Mouse (Mus musculus): Measurements from ENCODE around the gene Vmn1r9. TPM values are rescaled to one million over a fixed set of nuclear protein-coding genes. Genes with fewer than 3 reads are reported as not detected.
"Not testable (repeated sequence)": the region's sequence is repeated elsewhere in the genome, so short reads cannot be mapped to it uniquely, and the experiment has no call there.

The Vmn1r9 gene
- not detected in 2 replicates for polyA plus RNA-seq (2014; fragmentation: Nextera tagmentation; extraction: Ambion mirVana)

DNA sequence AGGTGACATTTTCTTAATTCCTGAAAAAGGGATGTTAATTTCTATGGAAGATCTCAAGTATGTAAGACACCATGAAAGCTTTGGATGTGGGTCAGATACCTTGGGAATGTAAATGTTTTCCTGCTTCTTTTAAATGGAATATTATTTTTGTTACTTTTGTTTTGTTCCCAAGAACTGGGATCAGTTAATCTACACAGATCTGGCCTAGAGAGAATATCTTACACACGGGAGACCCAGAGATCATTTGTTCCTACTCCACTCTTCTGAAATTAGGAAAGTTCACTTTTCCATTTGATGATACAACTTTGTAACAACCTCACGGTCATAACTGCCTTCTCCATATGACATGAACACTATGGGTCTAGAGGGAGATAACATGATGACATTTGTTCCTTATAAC, at the start of gene Vmn1r9:
TSS of gene Vmn1r9 (plus strand) at position 301 of the 400 bp plus-strand sequence.
- H3K36me3 ChIP-seq (ENCODE audit: control insufficient read depth, insufficient read depth, low read length): no peaks in the 10 kb centered on the region
- no peak within 1 kb of the TSS for H3K4me2 ChIP-seq (ENCODE audit: low read depth)
- H3K27me3 ChIP-seq (ENCODE audit: control insufficient read depth, insufficient read depth, low read length): no peaks in the 10 kb centered on the region
- no peaks in the 10 kb centered on the region for H3K4me1 ChIP-seq (ENCODE audit: control insufficient read depth, insufficient read depth, low read length)
- DNase-seq (ENCODE audit: low spot score) (no peak), ATAC-seq (ENCODE audit: insufficient read depth, low FRiP score, low TSS enrichment) (no peak)
- 83% methylated on average over 2 of the region's 2 CpGs for WGBS
- H3K27ac ChIP-seq (ENCODE audit: low read depth, low read length): no peak within 1 kb of the TSS
- no peaks in the 10 kb centered on the region for H3K9me3 ChIP-seq (ENCODE audit: control insufficient read depth, low read length)
- H3K4me3 ChIP-seq (ENCODE audit: low read depth, low read length): no peak within 1 kb of the TSS
- no peak within 1 kb of the TSS for H3K9ac ChIP-seq (ENCODE audit: low read length)

DNA sequence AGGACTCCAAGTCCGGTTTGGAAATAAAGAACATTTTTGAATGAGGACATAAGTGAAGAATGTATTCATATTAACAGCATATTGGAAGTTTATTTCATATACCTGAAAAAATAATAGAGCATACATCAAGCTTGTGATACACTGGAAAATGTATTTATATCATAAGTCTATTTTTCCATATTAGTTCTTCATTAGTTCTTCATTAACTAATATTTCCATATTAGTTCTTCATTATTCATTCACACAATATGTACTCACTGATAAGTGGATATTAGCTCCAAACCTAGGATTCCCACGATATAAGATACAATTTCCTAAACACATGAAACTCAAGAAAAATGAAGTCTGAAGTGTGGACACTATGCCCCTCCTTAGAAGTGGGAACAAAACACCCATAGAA, 41.4 kb upstream of the Vmn1r9 start, which contains the start of gene Vmn1r7:
TSS of gene Vmn1r7 (minus strand) at position 101 of the 400 bp plus-strand sequence.
- not testable (repeated sequence) for H3K27me3 ChIP-seq (ENCODE audit: control insufficient read depth, insufficient read depth, low read length); H3K4me2 ChIP-seq (ENCODE audit: low read depth); H3K4me3 ChIP-seq (ENCODE audit: low read depth, low read length); H3K9ac ChIP-seq (ENCODE audit: low read length); H3K27ac ChIP-seq (ENCODE audit: low read depth, low read length); ATAC-seq (ENCODE audit: insufficient read depth, low FRiP score, low TSS enrichment); H3K4me1 ChIP-seq (ENCODE audit: control insufficient read depth, insufficient read depth, low read length); DNase-seq (ENCODE audit: low spot score); H3K9me3 ChIP-seq (ENCODE audit: control insufficient read depth, low read length); H3K36me3 ChIP-seq (ENCODE audit: control insufficient read depth, insufficient read depth, low read length)
- 89% methylated on average over 2 of the region's 2 CpGs for WGBS

DNA sequence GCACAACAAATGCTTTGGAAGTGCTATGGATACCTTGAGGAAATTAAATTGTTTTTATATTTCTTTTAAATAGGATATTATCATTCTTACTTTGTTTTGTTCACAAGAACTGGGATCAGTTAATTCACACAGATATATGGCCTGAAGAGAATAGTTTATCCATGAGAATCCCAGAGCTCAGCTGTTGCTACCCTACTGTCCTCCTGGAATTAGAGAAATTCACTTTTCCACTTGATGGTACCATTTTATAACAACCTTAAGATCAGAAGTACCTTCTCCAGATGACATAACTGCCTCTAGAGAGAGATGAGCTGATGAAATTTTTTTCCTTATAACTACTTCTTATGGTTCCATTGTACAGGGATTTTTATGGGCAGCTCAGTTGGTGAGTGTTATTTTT, 34.6 kb upstream of the Vmn1r9 start, which contains the start of gene Vmn1r8:
TSS of gene Vmn1r8 (plus strand) at position 301 of the 400 bp plus-strand sequence.
- Histone ChIP-seq H3K27ac (ENCODE audit: low read depth, low read length) (no peak within 1 kb of the TSS), H3K9ac (ENCODE audit: low read length) (no peak within 1 kb of the TSS), H3K27me3 (ENCODE audit: control insufficient read depth, insufficient read depth, low read length) (no peaks in the 10 kb centered on the region), H3K4me3 (ENCODE audit: low read depth, low read length) (no peak within 1 kb of the TSS), H3K4me1 (ENCODE audit: control insufficient read depth, insufficient read depth, low read length) (no peaks in the 10 kb centered on the region), H3K36me3 (ENCODE audit: control insufficient read depth, insufficient read depth, low read length) (no peaks in the 10 kb centered on the region), H3K9me3 (ENCODE audit: control insufficient read depth, low read length) (no peaks in the 10 kb centered on the region), H3K4me2 (ENCODE audit: low read depth) (no peak within 1 kb of the TSS)
- DNase-seq (ENCODE audit: low spot score): no peak
- no peak for ATAC-seq (ENCODE audit: insufficient read depth, low FRiP score, low TSS enrichment)

DNA sequence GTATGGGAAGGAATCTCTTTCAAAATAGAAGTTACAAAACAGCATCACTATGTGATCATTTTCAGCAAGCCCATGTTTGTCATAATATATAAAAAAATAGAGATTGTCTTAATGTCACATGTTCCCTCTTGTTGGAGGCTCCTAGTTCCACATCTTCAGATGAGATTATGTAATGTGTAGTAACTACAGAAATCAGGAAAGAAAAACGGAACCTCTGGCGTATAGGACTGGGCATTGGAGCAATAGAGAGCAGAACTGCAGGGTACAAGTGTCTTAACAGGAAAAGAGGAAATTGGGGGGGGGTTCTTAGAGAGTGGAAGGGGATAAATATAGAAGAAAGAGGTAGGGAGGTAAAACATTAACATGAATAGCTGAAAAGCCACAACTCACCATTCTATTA, 31.9 kb upstream of the Vmn1r9 start:
- Histone ChIP-seq H3K27me3 (ENCODE audit: control insufficient read depth, insufficient read depth, low read length) (no peaks in the 10 kb centered on the region), H3K4me2 (ENCODE audit: low read depth) (no peak overlapping the region), H3K27ac (ENCODE audit: low read depth, low read length) (no peak overlapping the region), H3K4me1 (ENCODE audit: control insufficient read depth, insufficient read depth, low read length) (no peaks in the 10 kb centered on the region), H3K4me3 (ENCODE audit: low read depth, low read length) (no peak overlapping the region), H3K36me3 (ENCODE audit: control insufficient read depth, insufficient read depth, low read length) (no peaks in the 10 kb centered on the region), H3K9me3 (ENCODE audit: control insufficient read depth, low read length) (no peaks in the 10 kb centered on the region), H3K9ac (ENCODE audit: low read length) (no peak overlapping the region)
- 85% methylated on average over 2 of the region's 2 CpGs for whole genome bisulfite sequencing
- no peak for ATAC-seq (ENCODE audit: insufficient read depth, low FRiP score, low TSS enrichment)
- DNase-seq (ENCODE audit: low spot score): no peak

DNA sequence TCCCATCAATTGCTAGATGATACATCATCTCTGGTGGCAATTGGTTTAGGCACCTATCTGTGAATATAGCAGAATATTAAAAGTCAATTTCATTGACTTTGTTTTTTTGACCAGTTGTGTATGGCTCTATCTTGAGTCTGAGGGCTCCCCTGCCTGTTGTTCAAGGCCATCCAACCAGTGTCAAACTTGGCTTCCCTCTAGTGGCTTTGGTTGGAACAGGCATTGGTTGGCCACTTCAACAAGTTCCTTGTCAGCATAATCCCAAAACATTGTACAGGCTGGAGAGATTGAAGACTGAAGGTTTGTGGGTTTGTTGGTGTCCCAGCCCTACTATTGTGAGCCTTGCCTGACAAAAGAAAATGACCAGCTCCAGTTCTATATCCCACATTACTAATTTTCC, 2.9 kb upstream of the Vmn1r9 start:
- H3K4me1 ChIP-seq (ENCODE audit: control insufficient read depth, insufficient read depth, low read length): no peaks in the 10 kb centered on the region
- no peaks in the 10 kb centered on the region for H3K9me3 ChIP-seq (ENCODE audit: control insufficient read depth, low read length)
- H3K27me3 ChIP-seq (ENCODE audit: control insufficient read depth, insufficient read depth, low read length): no peaks in the 10 kb centered on the region
- H3K36me3 ChIP-seq (ENCODE audit: control insufficient read depth, insufficient read depth, low read length): no peaks in the 10 kb centered on the region
- no peak overlapping the region for H3K4me2 ChIP-seq (ENCODE audit: low read depth)
- no peak overlapping the region for H3K9ac ChIP-seq (ENCODE audit: low read length)
- ATAC-seq (ENCODE audit: insufficient read depth, low FRiP score, low TSS enrichment) (no peak), DNase-seq (ENCODE audit: low spot score) (no peak)
- no peak overlapping the region for H3K4me3 ChIP-seq (ENCODE audit: low read depth, low read length)
- H3K27ac ChIP-seq (ENCODE audit: low read depth, low read length): no peak overlapping the region

DNA sequence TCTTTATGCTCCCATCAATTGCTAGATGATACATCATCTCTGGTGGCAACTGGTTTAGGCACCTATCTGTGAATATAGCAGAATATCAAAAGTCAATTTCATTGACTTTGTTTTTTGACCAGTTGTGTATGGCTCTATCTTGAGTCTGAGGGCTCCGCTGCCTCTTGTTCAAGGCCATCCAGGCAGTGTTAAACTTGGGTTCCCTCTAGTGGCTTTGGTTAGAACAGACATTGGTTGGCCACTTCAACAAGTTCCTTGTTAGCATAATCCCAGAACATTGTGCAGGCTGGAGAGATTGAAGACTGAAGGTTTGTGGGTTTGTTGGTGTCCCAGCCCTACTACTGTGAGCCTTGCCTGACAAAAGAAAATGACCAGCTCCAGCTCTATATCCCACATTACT, 39.8 kb downstream of the Vmn1r9 start:
- no peak overlapping the region for H3K4me3 ChIP-seq (ENCODE audit: low read depth, low read length)
- 70% methylated on average over 1 of the region's 1 CpGs for WGBS
- no peaks in the 10 kb centered on the region for H3K4me1 ChIP-seq (ENCODE audit: control insufficient read depth, insufficient read depth, low read length)
- H3K9ac ChIP-seq (ENCODE audit: low read length): no peak overlapping the region
- no peaks in the 10 kb centered on the region for H3K36me3 ChIP-seq (ENCODE audit: control insufficient read depth, insufficient read depth, low read length)
- H3K9me3 ChIP-seq (ENCODE audit: control insufficient read depth, low read length): no peaks in the 10 kb centered on the region
- ATAC-seq (ENCODE audit: insufficient read depth, low FRiP score, low TSS enrichment): no peak
- no peak overlapping the region for H3K27ac ChIP-seq (ENCODE audit: low read depth, low read length)
- DNase-seq (ENCODE audit: low spot score): no peak
- H3K4me2 ChIP-seq (ENCODE audit: low read depth): no peak overlapping the region
- H3K27me3 ChIP-seq (ENCODE audit: control insufficient read depth, insufficient read depth, low read length): no peaks in the 10 kb centered on the region

DNA sequence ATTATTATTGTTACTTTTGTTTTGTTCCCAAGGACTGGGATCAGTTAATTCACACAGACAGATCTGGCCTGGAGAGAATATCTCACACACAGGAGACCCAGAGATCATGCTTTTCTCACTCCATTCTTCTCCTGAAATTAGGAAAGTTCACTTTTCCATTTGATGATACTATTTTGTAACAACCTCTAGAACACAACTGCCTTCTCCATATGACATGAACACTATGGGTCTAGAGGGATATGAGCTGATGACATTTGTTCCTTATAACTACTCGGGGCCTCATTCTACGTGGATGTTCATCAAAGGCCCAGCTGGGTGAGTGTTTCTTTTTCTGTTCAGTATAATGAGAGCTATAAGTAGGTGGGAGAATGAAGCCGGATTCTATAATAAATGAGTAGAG, 42.6 kb downstream of the Vmn1r9 start, which contains the start of gene Vmn1r10:
TSS of gene Vmn1r10 (plus strand) at position 301 of the 400 bp plus-strand sequence.
- H3K4me1 ChIP-seq (ENCODE audit: control insufficient read depth, insufficient read depth, low read length): no peaks in the 10 kb centered on the region
- H3K4me3 ChIP-seq (ENCODE audit: low read depth, low read length): no peak within 1 kb of the TSS
- H3K4me2 ChIP-seq (ENCODE audit: low read depth): no peak within 1 kb of the TSS
- no peaks in the 10 kb centered on the region for H3K27me3 ChIP-seq (ENCODE audit: control insufficient read depth, insufficient read depth, low read length)
- no peaks in the 10 kb centered on the region for H3K9me3 ChIP-seq (ENCODE audit: control insufficient read depth, low read length)
- WGBS: 84% methylated on average over 3 of the region's 3 CpGs
- DNase-seq (ENCODE audit: low spot score) (no peak), ATAC-seq (ENCODE audit: insufficient read depth, low FRiP score, low TSS enrichment) (no peak)
- H3K27ac ChIP-seq (ENCODE audit: low read depth, low read length): no peak within 1 kb of the TSS
- H3K9ac ChIP-seq (ENCODE audit: low read length): no peak within 1 kb of the TSS
- no peaks in the 10 kb centered on the region for H3K36me3 ChIP-seq (ENCODE audit: control insufficient read depth, insufficient read depth, low read length)

Other genes starting within 250 kb of the Vmn1r9 start
- 61.0 and 61.7 TPM in 2 replicates for gene Fkbp9, start 234.7 kb upstream of the Vmn1r9 start, polyA plus RNA-seq (2014; fragmentation: Nextera tagmentation; extraction: Ambion mirVana)
- 89.0 and 90.7 TPM in 2 replicates for gene Nt5c3, start 142.9 kb upstream of the Vmn1r9 start, polyA plus RNA-seq (2014; fragmentation: Nextera tagmentation; extraction: Ambion mirVana)
- 0.21 and 0.28 TPM in 2 replicates for gene Vmn1r4, start 142.8 kb upstream of the Vmn1r9 start, polyA plus RNA-seq (2014; fragmentation: Nextera tagmentation; extraction: Ambion mirVana)
- gene Vmn1r5, start 96.5 kb upstream of the Vmn1r9 start, polyA plus RNA-seq (2014; fragmentation: Nextera tagmentation; extraction: Ambion mirVana): not detected in 2 replicates
- gene Vmn1r6, start 69.5 kb upstream of the Vmn1r9 start, polyA plus RNA-seq (2014; fragmentation: Nextera tagmentation; extraction: Ambion mirVana): not detected in 2 replicates
- gene Vmn1r7, start 41.5 kb upstream of the Vmn1r9 start, polyA plus RNA-seq (2014; fragmentation: Nextera tagmentation; extraction: Ambion mirVana): not detected in 2 replicates
- gene Vmn1r8, start 34.5 kb upstream of the Vmn1r9 start, polyA plus RNA-seq (2014; fragmentation: Nextera tagmentation; extraction: Ambion mirVana): not detected in 2 replicates
- gene Vmn1r10, start 42.7 kb downstream of the Vmn1r9 start, polyA plus RNA-seq (2014; fragmentation: Nextera tagmentation; extraction: Ambion mirVana): not detected in 2 replicates
- not detected in 2 replicates for gene Vmn1r11, start 66.7 kb downstream of the Vmn1r9 start, polyA plus RNA-seq (2014; fragmentation: Nextera tagmentation; extraction: Ambion mirVana)
- gene Vmn1r12, start 90.1 kb downstream of the Vmn1r9 start, polyA plus RNA-seq (2014; fragmentation: Nextera tagmentation; extraction: Ambion mirVana): not detected in 2 replicates
- not detected in 2 replicates for gene Vmn1r13, start 136.5 kb downstream of the Vmn1r9 start, polyA plus RNA-seq (2014; fragmentation: Nextera tagmentation; extraction: Ambion mirVana)
- not detected in 2 replicates for gene Vmn1r14, start 164.9 kb downstream of the Vmn1r9 start, polyA plus RNA-seq (2014; fragmentation: Nextera tagmentation; extraction: Ambion mirVana)
- gene Vmn1r15, start 191.2 kb downstream of the Vmn1r9 start, polyA plus RNA-seq (2014; fragmentation: Nextera tagmentation; extraction: Ambion mirVana): not detected in 2 replicates